Mouse (Mus musculus) heart, postnatal 0 days (tissue): ENCODE measurements at regions not wholly inside any gene's neighbourhood (a gene's known extent, or its start where the extent isn't known, plus 50 kb on each side); places are given as distances from the start of the nearest gene placed in this dataset.

Source experiments
- ATAC-seq: fragments of 200-750 bp; cut with Nextera tagmentation; 2 replicates; pipeline ENCODE4 v1.8.0; 2017; ENCODE audit warnings: low read depth, moderate number of reproducible peaks, moderate library complexity; ENCODE audit not compliant: insufficient read depth
- DNase-seq: peaks from one replicate; pipeline ENCODE4 v3.0.0-alpha.2; 2016; ENCODE audit warnings: low spot score
- H3K27ac ChIP-seq: fragments of 300-500 bp; sonication (generic); 2 replicates; pipeline ENCODE4 v1.5.1; 2014; ENCODE audit warnings: low read depth, mild to moderate bottlenecking
- H3K27me3 ChIP-seq: fragments of 300-500 bp; sonication (generic); 2 replicates; pipeline ENCODE4 v1.6.1; 2014; ENCODE audit warnings: low read length, mixed read lengths; ENCODE audit not compliant: control insufficient read depth, insufficient read depth
- H3K36me3 ChIP-seq: fragments of 300-500 bp; sonication (generic); replicated peaks from 2 replicates; pipeline ENCODE4 v1.6.1; 2014; ENCODE audit warnings: low read length, mixed read lengths; ENCODE audit not compliant: control insufficient read depth, insufficient read depth
- H3K4me1 ChIP-seq: fragments of 300-500 bp; sonication (generic); 2 replicates; pipeline ENCODE4 v1.6.1; 2014; ENCODE audit warnings: antibody characterized with exemption; ENCODE audit not compliant: control insufficient read depth, insufficient read depth
- H3K4me2 ChIP-seq: fragments of 300-500 bp; sonication (generic); 2 replicates; pipeline ENCODE4 v1.6.1; 2014; ENCODE audit warnings: low read depth, mild to moderate bottlenecking, low read length, moderate library complexity
- H3K4me3 ChIP-seq: fragments of 300-500 bp; sonication (generic); 2 replicates; pipeline ENCODE4 v1.5.1; 2014; ENCODE audit warnings: low read depth, low read length
- H3K9ac ChIP-seq: fragments of 300-500 bp; sonication (generic); replicated peaks from 2 replicates; pipeline ENCODE4 v1.6.1; 2014; ENCODE audit warnings: low read depth, low read length, mixed read lengths
- H3K9me3 ChIP-seq: fragments of 300-500 bp; sonication (generic); replicated peaks from 2 replicates; pipeline ENCODE4 v1.6.1; 2016; ENCODE audit warnings: low read length; ENCODE audit not compliant: control insufficient read depth
- CTCF ChIP-seq: IDR thresholded peaks from 2 replicates; pipeline ENCODE4 v1.5.1; 2016; ENCODE audit warnings: antibody characterized with exemption, control low read depth, low read depth
- EP300 ChIP-seq: IDR thresholded peaks from 2 replicates; pipeline ENCODE4 v1.6.1; 2016; ENCODE audit warnings: antibody characterized with exemption, low read depth
- WGBS: fragments of 180-500 bp; shearing (Covaris S2); extraction: QIAGEN DNeasy Blood & Tissue Kit; methylation state at CpG from one replicate; pipeline ENCODE4 v1.1.7; 2014; 5-methylcytosine and 5-hydroxymethylcytosine counted together

DNA sequence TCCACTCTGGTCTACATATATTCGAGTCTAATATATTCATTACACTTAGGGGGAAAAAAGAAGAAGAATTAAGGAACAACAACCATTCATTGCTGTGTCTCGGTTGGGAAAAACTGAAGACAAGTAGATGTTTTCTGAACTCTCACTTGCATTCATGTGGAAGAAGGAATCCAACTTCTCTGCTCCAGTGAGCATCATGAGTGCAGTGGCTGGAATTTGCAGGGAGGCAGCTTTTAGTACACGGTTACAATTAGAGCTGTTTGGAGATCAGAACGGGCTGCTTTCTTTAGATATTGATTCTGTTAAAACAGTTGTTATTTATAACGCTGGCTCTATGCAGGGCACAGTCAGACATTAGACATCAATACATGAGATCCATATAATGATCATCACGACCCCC lies 298.5 kb upstream of the Syt1 start:
- TF ChIP-seq CTCF (no peak), EP300 (no peak)
- Histone ChIP-seq H3K27me3 (no peaks in the 10 kb centered on the region), H3K4me3 (no peak overlapping the region), H3K9ac (no peak overlapping the region), H3K4me2 (no peak overlapping the region), H3K36me3 (no peaks in the 10 kb centered on the region), H3K4me1 (no peaks in the 10 kb centered on the region), H3K27ac (no peak overlapping the region), H3K9me3 (no peaks in the 10 kb centered on the region)
- DNase-seq = no peak
- 73% methylated on average over 6 of the region's 6 CpGs for WGBS
- ATAC-seq = no peak

DNA sequence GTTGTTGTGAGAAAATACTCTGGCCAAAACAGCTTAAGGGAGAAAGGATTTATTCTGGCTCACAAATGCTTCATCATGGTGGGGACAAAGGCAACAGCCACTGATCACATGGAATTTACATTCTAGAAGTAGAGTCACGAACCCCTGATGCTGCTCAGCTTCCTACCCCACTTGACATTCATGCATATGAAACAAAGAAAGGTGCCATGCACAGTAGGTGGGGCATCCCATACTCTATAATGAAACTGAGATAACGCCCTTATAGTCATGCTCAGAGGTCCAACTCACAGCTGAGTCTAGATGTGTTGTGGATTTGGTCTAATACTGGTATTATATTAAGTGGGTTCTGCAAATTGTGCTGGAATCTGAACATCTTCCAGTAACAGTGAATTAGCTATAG lies 289.4 kb upstream of the Syt1 start:
- Histone ChIP-seq H3K36me3 (no peaks in the 10 kb centered on the region), H3K4me3 (no peak overlapping the region), H3K27me3 (no peaks in the 10 kb centered on the region), H3K9ac (no peak overlapping the region), H3K27ac (no peak overlapping the region), H3K4me1 (no peaks in the 10 kb centered on the region), H3K9me3 (no peaks in the 10 kb centered on the region), H3K4me2 (no peak overlapping the region)
- TF ChIP-seq CTCF = no peak
- no peak for TF ChIP-seq EP300
- ATAC-seq (no peak), DNase-seq (no peak)
- WGBS = 69% methylated on average over 2 of the region's 2 CpGs

GRCm38 (mm10) chr10:109299785-109300184 lies 289.0 kb upstream of the Syt1 start:
- DNase-seq (no peak), ATAC-seq (no peak)
- H3K27ac ChIP-seq = no peak overlapping the region
- no peaks in the 10 kb centered on the region for H3K9me3 ChIP-seq
- no peaks in the 10 kb centered on the region for H3K27me3 ChIP-seq
- no peaks in the 10 kb centered on the region for H3K4me1 ChIP-seq
- H3K9ac ChIP-seq = no peak overlapping the region
- H3K36me3 ChIP-seq = no peaks in the 10 kb centered on the region
- H3K4me3 ChIP-seq = no peak overlapping the region
- TF ChIP-seq CTCF = no peak
- no peak for TF ChIP-seq EP300
- 59% methylated on average over 11 of the region's 11 CpGs for whole genome bisulfite sequencing
- no peak overlapping the region for H3K4me2 ChIP-seq

- DNase-seq (no peak), ATAC-seq (no peak)
- WGBS = 74% methylated on average over 10 of the region's 10 CpGs
- no peak overlapping the region for H3K9ac ChIP-seq
- H3K36me3 ChIP-seq = no peaks in the 10 kb centered on the region
- H3K9me3 ChIP-seq = no peaks in the 10 kb centered on the region
- H3K27ac ChIP-seq = no peak overlapping the region
- H3K4me3 ChIP-seq = no peak overlapping the region
- no peaks in the 10 kb centered on the region for H3K27me3 ChIP-seq
- no peak overlapping the region for H3K4me2 ChIP-seq
- no peaks in the 10 kb centered on the region for H3K4me1 ChIP-seq
- TF ChIP-seq CTCF (no peak), EP300 (no peak)
These were observed 272.6 kb upstream of the Syt1 start for GRCm38 (mm10) chr10:109283348-109283747.

DNA sequence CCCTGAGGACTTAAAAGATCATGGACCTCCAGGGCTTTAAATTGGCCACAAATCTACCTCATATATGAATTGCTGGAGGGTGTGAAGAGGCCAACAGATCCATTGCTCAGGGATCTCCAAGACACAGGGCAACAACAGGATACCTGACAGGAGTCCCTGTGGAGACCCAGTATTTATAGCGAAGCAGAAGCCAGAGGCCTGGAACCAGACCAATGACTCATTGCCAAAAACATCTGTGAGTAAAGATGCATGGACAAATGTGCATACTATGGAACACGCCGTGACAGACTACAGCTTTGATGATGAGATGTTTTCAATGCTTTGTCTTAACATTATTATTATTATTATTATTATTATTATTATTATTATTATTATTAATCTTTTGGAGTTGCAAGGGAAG lies 239.0 kb upstream of the Syt1 start:
- Histone ChIP-seq H3K9me3 (no peaks in the 10 kb centered on the region), H3K4me2 (no peak overlapping the region), H3K36me3 (no peaks in the 10 kb centered on the region), H3K4me3 (no peak overlapping the region), H3K4me1 (no peaks in the 10 kb centered on the region), H3K27me3 (no peaks in the 10 kb centered on the region), H3K9ac (no peak overlapping the region), H3K27ac (no peak overlapping the region)
- no peak for DNase-seq
- WGBS = 75% methylated on average over 3 of the region's 3 CpGs
- no peak for ATAC-seq
- TF ChIP-seq CTCF = no peak
- no peak for TF ChIP-seq EP300

- ATAC-seq = no peak
- 55% methylated on average over 4 of the region's 4 CpGs for WGBS
- Histone ChIP-seq H3K36me3 (no peaks in the 10 kb centered on the region), H3K4me1 (no peaks in the 10 kb centered on the region), H3K4me3 (no peak overlapping the region), H3K27me3 (no peaks in the 10 kb centered on the region), H3K9me3 (no peaks in the 10 kb centered on the region), H3K9ac (no peak overlapping the region), H3K4me2 (no peak overlapping the region), H3K27ac (no peak overlapping the region)
- TF ChIP-seq CTCF (no peak), EP300 (no peak)
- DNase-seq = no peak
These were observed 235.5 kb upstream of the Syt1 start for GRCm38 (mm10) chr10:109246328-109246727.
